Mouse (Mus musculus) WW6 (cell line): ENCODE data around the gene Sergef.
A peak's percentile ranks its signal among the peaks of the same experiment; 100 is the strongest.
"Not testable (repeated sequence)": the region's sequence is repeated elsewhere in the genome, so short reads cannot be mapped to it uniquely, and the experiment has no call there.

Source experiments
- DNase-seq: peaks from one replicate; pipeline ENCODE4 v3.0.0-alpha.2; 2013; ENCODE audit warnings: low read depth, low spot score

Gene Sergef

GRCm38 (mm10) chr7:46639692-46640031, at the start of gene Sergef:
Sergef (minus strand) TSS chr7:46639807.
- DNase-seq: peak; percentile 77

- DNase-seq: no peak
Measured at GRCm38 (mm10) chr7:46686827-46687226, 47.2 kb upstream of the Sergef start.

GRCm38 (mm10) chr7:46680732-46681131, 41.1 kb upstream of the Sergef start:
- no peak for DNase-seq

- DNase-seq: not testable (repeated sequence)
Measured at GRCm38 (mm10) chr7:46679044-46679443, 39.4 kb upstream of the Sergef start.

GRCm38 (mm10) chr7:46678417-46678816, 38.8 kb upstream of the Sergef start:
- DNase-seq: no peak

GRCm38 (mm10) chr7:46676808-46677360, 37.3 kb upstream of the Sergef start:
- no peak for DNase-seq

- no peak for DNase-seq
Measured at GRCm38 (mm10) chr7:46675886-46676285, 36.3 kb upstream of the Sergef start.

GRCm38 (mm10) chr7:46675061-46675460, 35.5 kb upstream of the Sergef start:
- no peak for DNase-seq

- DNase-seq: no peak
Measured at GRCm38 (mm10) chr7:46672160-46672672, 32.6 kb upstream of the Sergef start, which contains the start of gene Tph1. Tph1 (minus strand) TSS chr7:46672537.

- no peak for DNase-seq
Measured at GRCm38 (mm10) chr7:46667256-46667655, 27.6 kb upstream of the Sergef start.

- no peak for DNase-seq
Measured at GRCm38 (mm10) chr7:46665236-46665635, 25.6 kb upstream of the Sergef start.

GRCm38 (mm10) chr7:46661591-46662090, 22.0 kb upstream of the Sergef start:
- no peak for DNase-seq

- no peak for DNase-seq
Measured at GRCm38 (mm10) chr7:46652279-46652678, 12.7 kb upstream of the Sergef start.

- DNase-seq: not testable (repeated sequence)
Measured at GRCm38 (mm10) chr7:46650231-46650630, 10.6 kb upstream of the Sergef start.

- no peak for DNase-seq
Measured at GRCm38 (mm10) chr7:46648431-46649140, 9.0 kb upstream of the Sergef start.

GRCm38 (mm10) chr7:46643172-46643571, 3.6 kb upstream of the Sergef start:
- no peak for DNase-seq

- DNase-seq: no peak
Measured at GRCm38 (mm10) chr7:46640062-46640461, 455 bp upstream of the Sergef start.

- no peak for DNase-seq
Measured at GRCm38 (mm10) chr7:46638889-46639691, 517 bp downstream of the Sergef start.

- no peak for DNase-seq
Measured at GRCm38 (mm10) chr7:46628375-46628975, 11.1 kb downstream of the Sergef start.

GRCm38 (mm10) chr7:46623979-46624378, 15.6 kb downstream of the Sergef start:
- no peak for DNase-seq

- no peak for DNase-seq
Measured at GRCm38 (mm10) chr7:46618416-46619110, 21.0 kb downstream of the Sergef start.
